Mouse (Mus musculus) bone marrow macrophage, adult 2 months (primary cell): ENCODE measurements around the gene Msi2.

Experiments used
- CTCF ChIP-seq: IDR thresholded peaks from 2 replicates; pipeline ENCODE4 v1.5.1; 2012; ENCODE audit warnings: low read depth, mild to moderate bottlenecking, low read length, moderate library complexity
- POLR2A ChIP-seq: IDR thresholded peaks from 2 replicates; pipeline ENCODE4 v1.6.1; 2012; ENCODE audit warnings: mild to moderate bottlenecking, low read depth, low read length, borderline replicate concordance

DNA sequence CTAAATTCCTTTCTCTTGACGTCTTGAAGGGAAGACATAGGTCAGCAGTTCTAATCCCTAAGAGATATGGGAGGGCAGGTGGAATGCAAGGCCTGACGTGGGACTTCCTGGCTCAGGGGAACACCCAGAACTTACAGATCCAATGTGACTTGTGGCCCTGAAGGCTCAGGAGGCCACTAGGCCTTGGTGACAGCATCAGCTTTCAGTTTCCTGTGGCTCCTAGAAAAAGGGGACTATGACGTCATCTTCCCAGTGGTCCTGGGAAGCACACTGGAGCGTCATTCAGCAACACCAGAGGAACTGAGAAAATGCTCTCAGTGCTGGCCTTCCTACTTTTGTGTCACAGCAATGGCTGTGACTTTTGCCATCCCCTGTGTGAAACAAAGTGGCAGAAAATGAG, 427.1 kb downstream of the Msi2 start:
- TF ChIP-seq CTCF (no peak), POLR2A (no peak)
